In the genomic region with DNA sequence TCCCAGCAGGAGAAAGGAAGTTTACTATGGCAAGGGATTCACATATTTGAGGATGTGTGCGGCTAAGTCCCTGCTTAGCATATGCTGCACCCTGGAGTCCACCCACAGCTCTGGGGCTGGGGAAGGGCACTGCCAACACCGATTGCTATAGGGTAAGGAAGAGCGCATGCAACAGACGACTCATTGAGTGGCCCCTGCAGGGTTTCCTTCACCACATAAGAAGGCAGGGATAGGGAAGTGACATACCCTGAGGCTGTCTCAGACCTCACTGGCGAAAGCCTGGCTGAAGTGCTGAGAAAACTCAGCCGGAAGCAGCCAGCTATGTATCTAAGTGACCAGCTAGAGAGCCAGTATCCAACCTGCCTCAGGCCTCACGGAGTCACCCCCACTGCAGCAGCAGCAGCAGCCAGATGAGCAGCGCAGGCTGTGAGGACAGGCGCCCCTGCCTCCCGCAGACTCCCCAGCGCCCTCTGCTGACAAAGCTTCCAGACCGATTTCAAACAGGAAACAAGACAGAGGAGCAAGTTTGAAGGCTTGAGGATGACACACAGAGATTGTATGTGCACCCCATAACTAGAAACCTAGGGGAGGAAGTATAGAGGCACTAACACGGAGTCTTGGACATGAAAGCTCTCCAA, we compare ENCODE assay signal across 1 mouse cellular context.
TF ChIP-seq lines count a peak whose summit lies in the region.

No protein-coding gene starts in this region.

TF ChIP-seq in CH12.LX, 34 proteins besides CTCF, POLR2A, EP300 and RAD21:
- no peak for TF ChIP-seq RCOR1 (conservative IDR thresholded peaks at IDR 0.05; ENCODE audit: low read depth, low read length)
- TF ChIP-seq SMC3 (IDR thresholded peaks at IDR 0.05; ENCODE audit: low read depth, low read length), result peak; percentile 67
- TF ChIP-seq ELF1 (IDR thresholded peaks at IDR 0.05; ENCODE audit: low read depth, low read length), result peak; percentile 23; the same call in 1 of the 2 replicates
